Mouse (Mus musculus) midbrain, embryonic 14.5 days (tissue): ENCODE results near the gene Gm2310. TPM values are rescaled to one million over a fixed set of nuclear protein-coding genes. Genes with fewer than 3 reads are reported as not detected.
"Not testable (repeated sequence)": the region's sequence is repeated elsewhere in the genome, so short reads cannot be mapped to it uniquely, and the experiment has no call there.

Experiments
- ATAC-seq: fragments of 200-750 bp; cut with Nextera tagmentation; 2 replicates; pipeline ENCODE4 v1.8.0; 2017; ENCODE audit warnings: moderate number of reproducible peaks, moderate library complexity; ENCODE audit not compliant: low FRiP score, low TSS enrichment
- DNase-seq: peaks from one replicate; pipeline ENCODE4 v3.0.0-alpha.2; 2015
- H3K27ac ChIP-seq: fragments of 300-500 bp; sonication (generic); replicated peaks from 2 replicates; pipeline ENCODE4 v1.5.1; 2014; ENCODE audit warnings: mild to moderate bottlenecking, low read depth, low read length, moderate library complexity
- H3K27me3 ChIP-seq: fragments of 300-500 bp; sonication (generic); 2 replicates; pipeline ENCODE4 v1.6.1; 2014; ENCODE audit warnings: low read length, control low read depth, mixed read lengths; ENCODE audit not compliant: control insufficient read depth, insufficient read depth
- H3K36me3 ChIP-seq: fragments of 300-500 bp; sonication (generic); 2 replicates; pipeline ENCODE4 v1.6.1; 2014; ENCODE audit warnings: low read length, control low read depth; ENCODE audit not compliant: control insufficient read depth, insufficient read depth
- H3K4me1 ChIP-seq: fragments of 300-500 bp; sonication (generic); 2 replicates; pipeline ENCODE4 v1.6.1; 2014; ENCODE audit warnings: mild to moderate bottlenecking, antibody characterized with exemption, low read length, control low read depth; ENCODE audit not compliant: control insufficient read depth, insufficient read depth
- H3K4me2 ChIP-seq: fragments of 300-500 bp; sonication (generic); 2 replicates; pipeline ENCODE4 v1.6.1; 2014; ENCODE audit warnings: mild to moderate bottlenecking, low read length, moderate library complexity
- H3K4me3 ChIP-seq: fragments of 300-500 bp; sonication (generic); replicated peaks from 2 replicates; pipeline ENCODE4 v1.5.1; 2014; ENCODE audit warnings: low read depth, low read length
- H3K9ac ChIP-seq: fragments of 300-500 bp; sonication (generic); replicated peaks from 2 replicates; pipeline ENCODE4 v1.6.1; 2014; ENCODE audit warnings: mild to moderate bottlenecking, low read length, moderate library complexity
- H3K9me3 ChIP-seq: fragments of 300-500 bp; sonication (generic); 2 replicates; pipeline ENCODE4 v1.6.1; 2016; ENCODE audit warnings: low read length, control low read depth, mixed read lengths; ENCODE audit not compliant: control insufficient read depth
- WGBS: fragments of 180-500 bp; shearing (Covaris S2); extraction: QIAGEN DNeasy Blood & Tissue Kit; methylation state at CpG from one replicate; pipeline ENCODE4 v1.1.7; 2014; 5-methylcytosine and 5-hydroxymethylcytosine counted together
- polyA plus RNA-seq: library from polyadenylated mRNA; unstranded; fragments of >200 nt; fragmentation: Nextera tagmentation; extraction: Ambion mirVana; gene quantifications from 2 replicates; pipeline ENCODE4 v1.2.1, GENCODE M21; 2014

The Gm2310 gene
- not detected in 2 replicates for polyA plus RNA-seq

DNA sequence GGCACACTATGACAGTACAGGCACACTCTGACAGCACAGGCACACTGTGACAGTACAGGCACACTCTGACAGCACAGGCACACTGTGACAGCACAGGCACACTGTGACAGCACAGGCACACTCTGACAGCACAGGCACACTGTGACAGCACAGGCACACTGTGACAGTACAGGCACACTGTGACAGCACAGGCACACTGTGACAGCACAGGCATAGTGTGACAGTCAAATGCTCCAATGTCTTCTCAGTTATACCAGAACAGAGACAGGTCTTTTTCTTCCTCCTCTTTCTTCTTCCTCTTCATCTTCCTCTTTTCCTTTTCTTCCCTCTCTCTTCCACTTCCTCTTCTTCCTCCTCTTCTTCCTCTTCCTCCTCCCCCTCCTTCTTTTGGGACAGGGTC lies at the start of gene Gm2310:
Gene Gm2310 (minus strand): TSS at position 101 of the 400 bp plus-strand sequence.
- ATAC-seq, H3K4me2 ChIP-seq, H3K4me3 ChIP-seq, H3K36me3 ChIP-seq, H3K4me1 ChIP-seq, H3K9ac ChIP-seq, H3K27ac ChIP-seq, H3K9me3 ChIP-seq, H3K27me3 ChIP-seq, DNase-seq: not testable (repeated sequence)

DNA sequence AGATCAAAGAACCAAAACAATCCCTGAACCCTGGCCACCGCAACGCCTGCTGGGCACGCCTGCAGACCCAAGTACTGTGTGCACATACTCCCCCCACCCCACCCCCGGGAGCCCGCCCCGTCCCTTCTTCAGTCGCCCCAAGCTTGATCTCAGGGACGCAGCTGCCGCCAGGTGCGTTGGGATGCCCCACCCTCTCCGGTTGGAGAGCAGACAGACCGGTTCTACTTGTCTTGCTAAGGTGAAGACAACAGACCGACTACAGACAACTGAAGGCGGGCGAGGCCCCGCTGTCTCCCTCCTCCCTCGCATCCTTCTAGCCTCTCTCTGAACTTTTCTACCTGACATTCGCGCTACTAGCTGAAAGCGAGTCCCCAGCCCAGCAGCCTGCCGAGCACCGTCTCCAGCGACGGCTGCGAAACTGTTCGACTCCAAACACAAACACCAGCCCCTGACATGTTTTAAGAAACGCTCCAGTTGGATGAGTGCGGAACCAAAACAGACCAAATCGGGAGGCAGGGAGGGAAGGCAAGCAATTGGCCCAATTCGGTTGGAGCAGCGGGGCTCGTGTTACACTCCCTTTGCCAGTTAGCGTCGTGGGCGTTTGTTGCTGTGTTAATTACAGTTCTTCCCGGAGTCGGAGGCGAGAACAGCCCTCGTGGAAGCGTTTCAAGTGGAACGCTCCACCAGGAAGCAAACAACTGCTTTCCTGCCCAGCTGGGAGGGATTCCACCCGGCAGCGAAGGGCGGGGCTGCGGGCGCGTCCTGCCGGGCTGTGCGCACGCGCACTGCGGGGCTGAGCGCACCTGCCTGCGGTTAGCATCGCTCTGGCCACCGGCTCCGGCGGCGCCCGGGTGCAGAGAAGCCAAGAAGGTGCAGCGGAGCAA lies 49.1 kb upstream of the Gm2310 start:
- DNase-seq: peak; percentile 92
- peak; percentile 88 for ATAC-seq
- Histone ChIP-seq H3K4me2 (peak overlapping the region; percentile 95), H3K9me3 (no peaks in the 10 kb centered on the region), H3K4me3 (peak overlapping the region; percentile 48), H3K36me3 (no peaks in the 10 kb centered on the region), H3K4me1 (peaks cover 6% of the 10 kb centered on the region; the same call in 1 of the 2 replicates), H3K27ac (no peak overlapping the region), H3K27me3 (no peaks in the 10 kb centered on the region; the same call in 1 of the 2 replicates), H3K9ac (peak overlapping the region; percentile 47)
- WGBS: under 1% methylated on average over 61 of the region's 61 CpGs

DNA sequence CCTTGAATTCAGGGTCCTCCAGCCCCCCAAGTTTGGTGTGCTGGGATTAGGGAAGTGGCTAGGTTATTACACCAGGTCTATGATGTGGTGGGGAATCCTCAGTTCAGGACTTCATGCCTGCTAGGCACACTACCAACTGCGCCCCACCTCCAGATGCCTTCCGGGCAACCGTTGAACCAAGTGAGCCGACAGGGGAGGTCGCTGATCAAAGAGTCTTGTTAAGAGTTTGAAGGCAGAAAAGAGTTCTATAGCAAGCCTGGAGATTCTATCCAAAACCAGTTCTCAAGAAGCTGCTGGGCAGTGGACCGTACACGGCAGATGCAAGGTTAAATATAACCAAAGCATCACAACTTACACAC lies 48.5 kb upstream of the Gm2310 start:
- DNase-seq (peak; percentile 37), ATAC-seq (no peak)
- H3K4me3 ChIP-seq: peak overlapping the region; percentile 48
- peaks cover 6% of the 10 kb centered on the region; the same call in 1 of the 2 replicates for H3K4me1 ChIP-seq
- WGBS: 5% methylated on average over 7 of the region's 7 CpGs
- H3K9ac ChIP-seq: peak overlapping the region; percentile 47; the same call in 1 of the 2 replicates
- H3K36me3 ChIP-seq: no peaks in the 10 kb centered on the region
- peak overlapping the region; percentile 95 for H3K4me2 ChIP-seq
- H3K9me3 ChIP-seq: no peaks in the 10 kb centered on the region
- no peak overlapping the region for H3K27ac ChIP-seq
- no peaks in the 10 kb centered on the region; the same call in 1 of the 2 replicates for H3K27me3 ChIP-seq

DNA sequence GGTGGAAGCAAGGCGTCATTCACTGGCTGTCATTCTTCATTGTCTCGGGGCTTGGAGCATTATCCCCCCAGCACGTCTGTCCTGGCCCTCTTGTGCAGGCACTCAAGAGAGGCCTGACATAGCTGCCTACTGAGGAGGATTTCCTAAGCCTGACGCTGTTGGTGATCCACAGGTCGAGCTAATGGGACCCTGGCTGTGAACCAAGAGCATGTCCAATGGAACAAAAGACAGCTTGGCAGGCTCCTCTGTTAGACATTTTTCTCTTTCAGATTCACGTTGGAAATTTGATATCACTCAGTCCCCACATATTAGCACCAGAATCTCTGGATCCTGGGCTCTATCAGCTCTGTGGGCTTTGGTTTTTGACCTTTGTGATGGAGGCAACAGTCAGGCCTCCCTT lies 45.7 kb upstream of the Gm2310 start:
- no peak overlapping the region for H3K27ac ChIP-seq
- peaks cover 6% of the 10 kb centered on the region; the same call in 1 of the 2 replicates for H3K4me1 ChIP-seq
- H3K9ac ChIP-seq: no peak overlapping the region
- H3K4me3 ChIP-seq: no peak overlapping the region
- H3K9me3 ChIP-seq: no peaks in the 10 kb centered on the region
- DNase-seq: no peak
- 40% methylated on average over 6 of the region's 6 CpGs for WGBS
- no peaks in the 10 kb centered on the region; the same call in 1 of the 2 replicates for H3K27me3 ChIP-seq
- no peak for ATAC-seq
- H3K4me2 ChIP-seq: no peak overlapping the region
- no peaks in the 10 kb centered on the region for H3K36me3 ChIP-seq

DNA sequence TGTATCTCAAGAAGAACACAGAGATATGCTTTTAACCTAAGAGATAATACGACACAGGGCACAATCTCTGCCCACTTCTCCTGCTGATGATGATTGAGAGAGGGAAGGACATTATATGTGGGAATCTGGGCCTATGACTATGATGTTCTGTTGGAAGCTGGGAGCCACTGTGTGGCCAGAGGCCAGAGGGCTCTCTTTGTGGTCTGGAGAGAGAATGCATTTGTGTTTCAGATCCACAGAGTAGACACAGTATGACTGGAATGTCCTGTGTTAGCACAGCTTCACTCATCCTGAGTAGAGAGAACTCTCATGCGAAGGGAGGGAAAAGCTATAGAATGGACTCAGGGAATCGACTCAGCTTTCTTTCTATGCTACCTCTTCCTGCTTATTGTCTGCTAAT lies 44.6 kb upstream of the Gm2310 start:
- Histone ChIP-seq H3K27ac (no peak overlapping the region), H3K9ac (no peak overlapping the region), H3K4me1 (peaks cover 6% of the 10 kb centered on the region; the same call in 1 of the 2 replicates), H3K36me3 (no peaks in the 10 kb centered on the region), H3K4me3 (no peak overlapping the region), H3K4me2 (no peak overlapping the region), H3K9me3 (no peaks in the 10 kb centered on the region), H3K27me3 (no peaks in the 10 kb centered on the region; the same call in 1 of the 2 replicates)
- ATAC-seq (no peak), DNase-seq (no peak)
- 88% methylated on average over 3 of the region's 3 CpGs for WGBS

DNA sequence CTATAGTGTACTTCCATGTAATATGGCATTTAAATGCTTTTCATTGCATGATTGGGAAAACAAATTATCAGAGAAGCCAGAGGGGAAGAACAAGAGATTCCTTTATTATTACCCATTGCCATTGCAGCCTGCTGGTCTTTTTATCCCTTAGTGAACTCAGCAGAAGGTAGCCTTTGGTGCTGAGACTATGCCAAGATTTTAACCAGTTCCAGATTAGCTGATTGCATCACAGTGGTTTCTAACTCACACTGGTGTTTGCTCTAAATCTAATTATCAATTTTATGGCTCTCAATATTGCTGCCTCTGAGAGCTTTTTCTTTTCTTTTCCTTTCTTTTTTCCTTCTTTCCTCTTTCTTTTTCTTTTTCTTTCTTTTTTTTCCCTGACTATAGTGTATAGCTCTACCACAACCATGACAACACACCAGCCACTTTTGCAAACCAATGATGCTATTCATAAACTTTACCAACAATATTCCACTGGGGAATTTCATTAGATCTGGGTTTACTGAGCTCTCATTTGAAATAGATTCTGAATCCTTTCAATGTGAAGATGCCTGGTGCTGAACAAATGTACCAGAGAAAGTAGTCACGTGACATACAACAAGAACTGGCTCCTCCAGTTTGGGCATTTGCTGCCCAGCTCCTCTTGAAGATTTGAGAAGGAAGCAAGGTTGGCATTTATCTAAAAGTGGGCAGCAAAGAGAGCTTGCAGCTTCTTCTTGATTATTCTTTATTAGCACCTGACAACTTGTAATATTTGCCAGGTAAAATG lies 43.9 kb upstream of the Gm2310 start:
- Histone ChIP-seq H3K4me2 (no peak overlapping the region), H3K4me3 (no peak overlapping the region), H3K9me3 (no peaks in the 10 kb centered on the region), H3K27ac (no peak overlapping the region), H3K27me3 (no peaks in the 10 kb centered on the region; the same call in 1 of the 2 replicates), H3K4me1 (peaks cover 4% of the 10 kb centered on the region; the same call in 1 of the 2 replicates), H3K36me3 (no peaks in the 10 kb centered on the region), H3K9ac (no peak overlapping the region)
- no peak for DNase-seq
- 78% methylated on average over 1 of the region's 1 CpGs for WGBS
- ATAC-seq: no peak

DNA sequence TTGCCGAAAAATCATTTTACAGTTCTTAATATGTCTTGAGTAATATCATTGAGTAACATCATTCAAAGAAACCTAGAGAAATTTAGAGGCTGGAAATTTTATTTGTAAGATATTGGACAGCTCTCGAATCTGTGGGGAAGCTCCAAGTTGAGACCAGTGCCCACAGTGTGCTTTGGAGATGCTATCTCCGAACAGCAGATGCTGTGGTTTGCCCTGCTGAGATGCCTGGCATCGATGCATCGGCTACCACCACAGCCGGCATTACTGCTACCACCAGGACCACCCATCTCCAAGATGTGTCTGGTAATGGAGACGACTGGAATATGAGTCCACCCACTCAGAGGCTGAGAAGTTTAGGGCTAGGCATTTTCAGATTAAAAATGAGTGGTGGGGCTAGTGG lies 43.0 kb upstream of the Gm2310 start:
- Histone ChIP-seq H3K9ac (no peak overlapping the region), H3K36me3 (no peaks in the 10 kb centered on the region), H3K4me2 (no peak overlapping the region), H3K4me1 (no peaks in the 10 kb centered on the region), H3K9me3 (no peaks in the 10 kb centered on the region), H3K27ac (no peak overlapping the region), H3K4me3 (no peak overlapping the region), H3K27me3 (no peaks in the 10 kb centered on the region)
- 93% methylated on average over 7 of the region's 7 CpGs for WGBS
- DNase-seq: no peak
- no peak for ATAC-seq

DNA sequence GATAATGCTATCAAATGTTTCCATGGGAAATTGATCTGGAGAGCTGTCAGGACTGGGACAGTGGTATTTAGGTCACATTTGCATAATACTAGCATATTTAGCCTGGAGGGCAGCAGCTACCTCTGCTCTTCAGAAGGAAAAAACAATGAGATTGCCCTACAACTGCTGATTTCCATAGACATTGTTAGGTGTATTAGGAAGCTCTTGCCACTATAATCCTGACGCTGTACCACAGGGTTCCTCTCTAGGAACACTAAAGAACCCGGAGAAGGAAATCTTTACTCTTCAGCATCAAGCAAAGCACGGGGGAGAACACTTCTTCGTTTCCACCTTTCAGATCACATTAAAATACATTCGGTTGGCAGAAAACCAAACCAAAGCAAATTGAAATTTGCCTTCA lies 11.4 kb upstream of the Gm2310 start:
- no peak overlapping the region for H3K4me2 ChIP-seq
- H3K27ac ChIP-seq: no peak overlapping the region
- DNase-seq (peak; percentile 6), ATAC-seq (no peak)
- H3K36me3 ChIP-seq: no peaks in the 10 kb centered on the region
- H3K4me1 ChIP-seq: no peaks in the 10 kb centered on the region
- no peaks in the 10 kb centered on the region for H3K27me3 ChIP-seq
- 47% methylated on average over 5 of the region's 5 CpGs for WGBS
- H3K4me3 ChIP-seq: no peak overlapping the region
- H3K9ac ChIP-seq: no peak overlapping the region
- no peaks in the 10 kb centered on the region for H3K9me3 ChIP-seq
